Mouse (Mus musculus) layer of hippocampus, adult 2 months (tissue): ENCODE measurements at regions not wholly inside any gene's neighbourhood (a gene's known extent, or its start where the extent isn't known, plus 50 kb on each side); places are given as distances from the start of the nearest gene placed in this dataset.

Source experiments
- DNase-seq, 2 experiments: peaks; one replicate each; pipeline ENCODE4 v3.0.0; 2022; ENCODE audit warnings: low spot score in 2 of 2
- H3K27ac ChIP-seq: fragments of 200-600 bp; 2 replicates; pipeline ENCODE4 v1.8.1; 2022
- H3K4me3 ChIP-seq: fragments of 200-600 bp; 2 replicates; pipeline ENCODE4 v1.8.1; 2022; ENCODE audit warnings: mild to moderate bottlenecking
- CTCF ChIP-seq: fragments of 200-600 bp; conservative IDR thresholded peaks from 2 replicates; pipeline ENCODE4 v1.8.1; 2022; ENCODE audit warnings: antibody characterized with exemption, mild to moderate bottlenecking, moderate library complexity

DNA sequence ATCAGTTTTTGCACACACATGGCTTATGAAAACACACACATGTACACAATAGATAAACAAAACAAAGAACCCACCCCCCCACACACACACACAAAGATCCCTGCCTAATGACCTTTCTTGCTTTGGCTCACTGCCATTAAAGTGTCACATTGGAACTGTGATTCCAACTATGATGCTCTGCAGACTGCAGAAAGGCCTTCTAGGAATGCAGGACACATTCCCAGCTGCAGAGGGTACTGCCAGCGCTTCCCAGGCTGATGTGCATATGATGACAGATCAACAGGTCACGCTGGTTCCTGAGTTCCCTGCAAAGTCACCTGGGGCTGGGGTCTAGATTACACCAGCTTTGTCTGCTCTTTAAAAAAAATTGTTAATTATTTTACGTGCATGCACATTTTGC, 68.1 kb upstream of the Ppm1j start:
- Histone ChIP-seq H3K27ac (no peak overlapping the region), H3K4me3 (no peak overlapping the region)
- DNase-seq = no peak
- TF ChIP-seq CTCF = no peak

DNA sequence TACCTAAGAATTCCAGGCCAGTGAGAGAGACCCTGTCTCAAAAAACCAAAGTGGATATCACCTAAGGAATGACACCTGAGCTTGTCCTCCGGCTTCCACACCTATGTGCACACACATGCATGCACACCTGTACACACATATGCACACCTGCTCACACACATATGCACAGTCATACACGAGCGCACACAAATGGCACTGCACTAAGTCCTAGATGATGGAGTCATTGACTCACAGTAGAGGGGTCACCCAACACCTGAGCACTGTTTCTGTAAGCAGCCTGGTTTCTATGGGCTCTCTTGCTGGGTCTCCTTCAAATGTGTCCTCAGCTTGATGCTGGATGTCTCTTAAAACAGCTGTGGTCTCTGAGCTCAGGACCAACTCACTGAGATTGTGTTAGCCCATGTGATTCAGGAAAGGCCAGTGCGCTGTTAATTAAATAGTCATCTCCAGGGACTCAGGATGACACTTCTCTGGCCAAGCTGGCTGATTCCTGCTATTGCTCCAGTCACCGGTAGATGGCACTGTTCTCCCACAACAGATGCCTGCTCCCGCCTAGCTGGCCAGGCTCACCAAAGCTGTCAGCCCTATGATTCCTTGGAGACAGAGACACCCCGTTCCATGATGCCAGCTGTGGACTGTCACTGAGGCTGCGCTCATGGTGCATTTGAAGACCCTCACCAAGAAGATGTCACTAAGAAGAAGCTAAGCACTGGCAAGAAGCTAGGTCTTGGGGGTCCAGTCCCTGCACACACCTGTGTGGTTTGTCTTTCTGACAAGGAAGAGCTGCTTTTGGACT, 66.8 kb upstream of the Ppm1j start:
- TF ChIP-seq CTCF = peak; percentile 96
- Histone ChIP-seq H3K27ac (no peak overlapping the region), H3K4me3 (no peak overlapping the region)
- peak; percentile 57 to 83 for DNase-seq

DNA sequence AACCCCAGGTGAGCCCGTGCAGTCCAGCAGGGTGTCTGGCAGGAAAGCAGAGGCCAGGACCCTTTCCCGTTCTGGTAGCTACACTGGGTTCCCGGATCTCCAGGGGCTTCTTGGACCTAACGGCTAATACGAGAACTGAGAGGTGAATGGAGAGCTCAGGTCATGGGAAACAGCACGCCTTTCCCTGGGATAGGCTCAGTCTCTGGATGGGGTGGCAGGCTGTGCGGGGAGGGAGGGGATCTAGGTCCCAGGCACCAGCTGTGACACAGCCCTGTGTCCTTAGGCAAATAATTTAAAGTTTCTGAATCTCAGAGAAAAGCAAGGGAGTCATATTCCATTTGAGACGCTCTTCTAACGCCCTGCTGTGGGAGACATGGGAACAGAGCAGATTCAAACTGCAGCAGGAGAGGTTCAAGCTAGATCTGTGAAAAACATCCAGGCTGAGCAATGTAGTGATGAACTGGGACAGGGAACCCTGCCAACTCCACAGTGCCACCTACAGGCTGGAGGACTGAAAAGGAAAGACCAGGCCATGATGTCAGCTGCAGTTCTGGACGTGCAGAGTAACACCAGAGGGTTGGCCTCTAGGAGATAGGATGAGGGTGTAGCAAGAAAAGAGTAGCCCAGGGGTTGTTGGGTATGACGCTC, 66.1 kb upstream of the Ppm1j start:
- peak; percentile 61 for TF ChIP-seq CTCF
- DNase-seq = no peak
- no peak overlapping the region for H3K27ac ChIP-seq
- H3K4me3 ChIP-seq = no peak overlapping the region; the same call in 1 of the 2 replicates
